Mouse (Mus musculus): ENCODE measurements at regions not wholly inside any gene's neighbourhood (a gene's known extent, or its start where the extent isn't known, plus 50 kb on each side); places are given as distances from the start of the nearest gene placed in this dataset.
A peak's percentile ranks its signal among the peaks of the same experiment; 100 is the strongest.

- intact Hi-C loops (cut with DNase I; ENCODE audit: low total_unique reads), result no loop called here
- no peak for DNase-seq
Observed at GRCm38 (mm10) chr2:178642137-178643052, 212.1 kb downstream of the Cdh26 start.

- no peak for DNase-seq
- intact Hi-C loops (cut with DNase I; ENCODE audit: low total_unique reads), result no loop called here
Observed at GRCm38 (mm10) chr2:178643053-178643402, 212.7 kb downstream of the Cdh26 start.

- intact Hi-C loops (cut with DNase I; ENCODE audit: low total_unique reads), result no loop called here
- DNase-seq, result no peak
Observed at GRCm38 (mm10) chr2:178643841-178644240, 213.5 kb downstream of the Cdh26 start.

GRCm38 (mm10) chr2:178660071-178660470, 229.7 kb downstream of the Cdh26 start:
- intact Hi-C loops (cut with DNase I; ENCODE audit: low total_unique reads), result loop anchor here (5.0 kb wide), 1 partner anchor 153 kb away; no protein-coding TSS in a partner anchor
- no peak for DNase-seq

- intact Hi-C loops (cut with DNase I; ENCODE audit: low total_unique reads), result loop anchor here (5.0 kb wide), 1 partner anchor 155 kb away; no protein-coding TSS in a partner anchor
- no peak for DNase-seq
Observed at GRCm38 (mm10) chr2:178662396-178662795, 232.1 kb downstream of the Cdh26 start.

GRCm38 (mm10) chr2:178664977-178665376, 234.6 kb downstream of the Cdh26 start:
- intact Hi-C loops (cut with DNase I; ENCODE audit: low total_unique reads), result loop anchor here (5.0 kb wide), 1 partner anchor 158 kb away; no protein-coding TSS in a partner anchor
- DNase-seq, result peak; percentile 45

GRCm38 (mm10) chr2:178668451-178668850, 238.1 kb downstream of the Cdh26 start:
- intact Hi-C loops (cut with DNase I; ENCODE audit: low total_unique reads), result no loop called here
- no peak for DNase-seq

GRCm38 (mm10) chr2:178670952-178671351, 240.6 kb downstream of the Cdh26 start:
- intact Hi-C loops (cut with DNase I; ENCODE audit: low total_unique reads), result no loop called here
- no peak for DNase-seq

GRCm38 (mm10) chr2:178673621-178674020, 243.3 kb downstream of the Cdh26 start:
- intact Hi-C loops (cut with DNase I; ENCODE audit: low total_unique reads), result no loop called here
- DNase-seq, result no peak

GRCm38 (mm10) chr2:178674621-178675020, 244.3 kb downstream of the Cdh26 start:
- no peak for DNase-seq
- intact Hi-C loops (cut with DNase I; ENCODE audit: low total_unique reads), result no loop called here

GRCm38 (mm10) chr2:178676970-178677369, 246.6 kb downstream of the Cdh26 start:
- no peak for DNase-seq

GRCm38 (mm10) chr2:178680368-178680767, 250.0 kb downstream of the Cdh26 start:
- no peak for DNase-seq
- intact Hi-C loops (cut with DNase I; ENCODE audit: low total_unique reads), result no loop called here

More at GRCm38 (mm10) chr2:178676970-178677369, 246.6 kb downstream of the Cdh26 start:
- intact Hi-C loops (cut with DNase I; ENCODE audit: low total_unique reads), result no loop called here

GRCm38 (mm10) chr2:178684026-178684958, 254.0 kb downstream of the Cdh26 start:
- intact Hi-C loops (cut with DNase I; ENCODE audit: low total_unique reads), result no loop called here
- DNase-seq, result no peak

- DNase-seq, result no peak
- intact Hi-C loops (cut with DNase I; ENCODE audit: low total_unique reads), result no loop called here
Observed at GRCm38 (mm10) chr2:178685211-178685610, 254.9 kb downstream of the Cdh26 start.

GRCm38 (mm10) chr2:178686167-178686601, 255.9 kb downstream of the Cdh26 start:
- no peak for DNase-seq
- intact Hi-C loops (cut with DNase I; ENCODE audit: low total_unique reads), result no loop called here

GRCm38 (mm10) chr2:178688586-178688985, 258.3 kb downstream of the Cdh26 start:
- DNase-seq, result no peak
- intact Hi-C loops (cut with DNase I; ENCODE audit: low total_unique reads), result no loop called here

- intact Hi-C loops (cut with DNase I; ENCODE audit: low total_unique reads), result no loop called here
- DNase-seq, result no peak
Observed at GRCm38 (mm10) chr2:178691190-178691864, 261.0 kb downstream of the Cdh26 start.

- DNase-seq, result no peak
- intact Hi-C loops (cut with DNase I; ENCODE audit: low total_unique reads), result no loop called here
Observed at GRCm38 (mm10) chr2:178691865-178692228, 261.5 kb downstream of the Cdh26 start.

- intact Hi-C loops (cut with DNase I; ENCODE audit: low total_unique reads), result no loop called here
- no peak for DNase-seq
Observed at GRCm38 (mm10) chr2:178692231-178692630, 261.9 kb downstream of the Cdh26 start.

GRCm38 (mm10) chr2:178698648-178699047, 268.3 kb downstream of the Cdh26 start:
- peak; percentile 76 for DNase-seq
- intact Hi-C loops (cut with DNase I; ENCODE audit: low total_unique reads), result no loop called here
